Mouse (Mus musculus): ENCODE measurements at regions not wholly inside any gene's neighbourhood (a gene's known extent, or its start where the extent isn't known, plus 50 kb on each side); places are given as distances from the start of the nearest gene placed in this dataset.

GRCm38 (mm10) chr6:16702706-16703411 is 195.4 kb downstream of the Tfec start:
- ATAC-seq (replicated peaks; ENCODE audit: low FRiP score): no peak
- Histone ChIP-seq H3K36me3 (ENCODE audit: control insufficient read depth, insufficient read depth, low read length) (no peaks in the 10 kb centered on the region), H3K9me3 (ENCODE audit: control insufficient read depth, low read length) (no peaks in the 10 kb centered on the region), H3K4me2 (ENCODE audit: low read depth, low read length, severe bottlenecking) (no peak overlapping the region), H3K4me3 (ENCODE audit: low read depth, low read length) (no peak overlapping the region), H3K9ac (ENCODE audit: low read length) (no peak overlapping the region), H3K27ac (ENCODE audit: low read depth, low read length) (no peak overlapping the region), H3K4me1 (replicated peaks; ENCODE audit: control insufficient read depth, insufficient read depth, low read length) (no peaks in the 10 kb centered on the region), H3K27me3 (ENCODE audit: control insufficient read depth, insufficient read depth, low read length) (no peaks in the 10 kb centered on the region)
- DNase-seq (ENCODE audit: low spot score): no peak
- WGBS: 70% methylated on average over 7 of the region's 7 CpGs

GRCm38 (mm10) chr6:16697285-16697684 is 201.0 kb downstream of the Tfec start:
- Histone ChIP-seq H3K4me2 (ENCODE audit: low read depth, low read length, severe bottlenecking) (no peak overlapping the region), H3K4me1 (replicated peaks; ENCODE audit: control insufficient read depth, insufficient read depth, low read length) (peaks cover 2% of the 10 kb centered on the region; the same call in 1 of the 2 replicates), H3K9me3 (ENCODE audit: control insufficient read depth, low read length) (no peaks in the 10 kb centered on the region), H3K27me3 (ENCODE audit: control insufficient read depth, insufficient read depth, low read length) (no peaks in the 10 kb centered on the region), H3K4me3 (ENCODE audit: low read depth, low read length) (no peak overlapping the region), H3K27ac (ENCODE audit: low read depth, low read length) (no peak overlapping the region), H3K36me3 (ENCODE audit: control insufficient read depth, insufficient read depth, low read length) (no peaks in the 10 kb centered on the region), H3K9ac (ENCODE audit: low read length) (no peak overlapping the region)
- DNase-seq (ENCODE audit: low spot score) (no peak), ATAC-seq (replicated peaks; ENCODE audit: low FRiP score) (no peak)
- WGBS: 36% methylated on average over 4 of the region's 4 CpGs

GRCm38 (mm10) chr6:16668004-16668403 is 230.2 kb downstream of the Tfec start:
- Histone ChIP-seq H3K27me3 (ENCODE audit: control insufficient read depth, insufficient read depth, low read length) (no peaks in the 10 kb centered on the region), H3K4me2 (ENCODE audit: low read depth, low read length, severe bottlenecking) (no peak overlapping the region), H3K9me3 (ENCODE audit: control insufficient read depth, low read length) (no peaks in the 10 kb centered on the region), H3K4me3 (ENCODE audit: low read depth, low read length) (no peak overlapping the region), H3K27ac (ENCODE audit: low read depth, low read length) (no peak overlapping the region), H3K4me1 (replicated peaks; ENCODE audit: control insufficient read depth, insufficient read depth, low read length) (no peaks in the 10 kb centered on the region), H3K36me3 (ENCODE audit: control insufficient read depth, insufficient read depth, low read length) (no peaks in the 10 kb centered on the region), H3K9ac (ENCODE audit: low read length) (no peak overlapping the region)
- DNase-seq (ENCODE audit: low spot score) (peak; percentile 55), ATAC-seq (replicated peaks; ENCODE audit: low FRiP score) (peak; percentile 85)
- 2% methylated on average over 2 of the region's 2 CpGs for WGBS

GRCm38 (mm10) chr6:16667241-16667640 is 231.0 kb downstream of the Tfec start:
- ATAC-seq (replicated peaks; ENCODE audit: low FRiP score) (no peak), DNase-seq (ENCODE audit: low spot score) (no peak)

GRCm38 (mm10) chr6:16646269-16646668 is 252.0 kb downstream of the Tfec start:
- Histone ChIP-seq H3K9ac (ENCODE audit: low read length) (no peak overlapping the region), H3K36me3 (ENCODE audit: control insufficient read depth, insufficient read depth, low read length) (no peaks in the 10 kb centered on the region), H3K4me1 (replicated peaks; ENCODE audit: control insufficient read depth, insufficient read depth, low read length) (no peaks in the 10 kb centered on the region), H3K4me2 (ENCODE audit: low read depth, low read length, severe bottlenecking) (no peak overlapping the region), H3K4me3 (ENCODE audit: low read depth, low read length) (no peak overlapping the region), H3K27ac (ENCODE audit: low read depth, low read length) (no peak overlapping the region), H3K9me3 (ENCODE audit: control insufficient read depth, low read length) (no peaks in the 10 kb centered on the region), H3K27me3 (ENCODE audit: control insufficient read depth, insufficient read depth, low read length) (no peaks in the 10 kb centered on the region)
- ATAC-seq (replicated peaks; ENCODE audit: low FRiP score) (no peak), DNase-seq (ENCODE audit: low spot score) (no peak)
- WGBS: 85% methylated on average over 1 of the region's 1 CpGs

More at GRCm38 (mm10) chr6:16667241-16667640, 231.0 kb downstream of the Tfec start:
- no peaks in the 10 kb centered on the region for H3K4me1 ChIP-seq (replicated peaks; ENCODE audit: control insufficient read depth, insufficient read depth, low read length)
- no peak overlapping the region for H3K27ac ChIP-seq (ENCODE audit: low read depth, low read length)
- H3K9ac ChIP-seq (ENCODE audit: low read length): no peak overlapping the region
- WGBS: 48% methylated on average over 6 of the region's 6 CpGs
- no peaks in the 10 kb centered on the region for H3K9me3 ChIP-seq (ENCODE audit: control insufficient read depth, low read length)
- H3K36me3 ChIP-seq (ENCODE audit: control insufficient read depth, insufficient read depth, low read length): no peaks in the 10 kb centered on the region
- H3K4me2 ChIP-seq (ENCODE audit: low read depth, low read length, severe bottlenecking): no peak overlapping the region
- H3K27me3 ChIP-seq (ENCODE audit: control insufficient read depth, insufficient read depth, low read length): no peaks in the 10 kb centered on the region
- H3K4me3 ChIP-seq (ENCODE audit: low read depth, low read length): no peak overlapping the region

- DNase-seq (ENCODE audit: low spot score): no peak
- H3K27me3 ChIP-seq (ENCODE audit: control insufficient read depth, insufficient read depth, low read length): no peaks in the 10 kb centered on the region
Observed at GRCm38 (mm10) chr6:16643519-16643918, 254.7 kb downstream of the Tfec start.

GRCm38 (mm10) chr6:16636736-16637304 is 261.4 kb downstream of the Tfec start:
- Histone ChIP-seq H3K36me3 (ENCODE audit: control insufficient read depth, insufficient read depth, low read length) (no peaks in the 10 kb centered on the region), H3K9me3 (ENCODE audit: control insufficient read depth, low read length) (no peaks in the 10 kb centered on the region), H3K4me2 (ENCODE audit: low read depth, low read length, severe bottlenecking) (no peak overlapping the region), H3K4me3 (ENCODE audit: low read depth, low read length) (no peak overlapping the region), H3K9ac (ENCODE audit: low read length) (no peak overlapping the region), H3K4me1 (replicated peaks; ENCODE audit: control insufficient read depth, insufficient read depth, low read length) (0 out of 2 replicates have a peak, but pooled peaks cover 2% of the 10 kb centered on the region), H3K27me3 (ENCODE audit: control insufficient read depth, insufficient read depth, low read length) (no peaks in the 10 kb centered on the region), H3K27ac (ENCODE audit: low read depth, low read length) (no peak overlapping the region)
- DNase-seq (ENCODE audit: low spot score) (no peak), ATAC-seq (replicated peaks; ENCODE audit: low FRiP score) (no peak)
- 91% methylated on average over 13 of the region's 13 CpGs for WGBS

More at GRCm38 (mm10) chr6:16643519-16643918, 254.7 kb downstream of the Tfec start:
- H3K9ac ChIP-seq (ENCODE audit: low read length): no peak overlapping the region
- no peak overlapping the region for H3K27ac ChIP-seq (ENCODE audit: low read depth, low read length)
- no peak for ATAC-seq (replicated peaks; ENCODE audit: low FRiP score)
- no peaks in the 10 kb centered on the region for H3K9me3 ChIP-seq (ENCODE audit: control insufficient read depth, low read length)
- no peak overlapping the region for H3K4me3 ChIP-seq (ENCODE audit: low read depth, low read length)
- no peaks in the 10 kb centered on the region for H3K4me1 ChIP-seq (replicated peaks; ENCODE audit: control insufficient read depth, insufficient read depth, low read length)
- no peaks in the 10 kb centered on the region for H3K36me3 ChIP-seq (ENCODE audit: control insufficient read depth, insufficient read depth, low read length)
- no peak overlapping the region for H3K4me2 ChIP-seq (ENCODE audit: low read depth, low read length, severe bottlenecking)

GRCm38 (mm10) chr6:16636108-16636507 is 262.1 kb downstream of the Tfec start:
- H3K4me3 ChIP-seq (ENCODE audit: low read depth, low read length): no peak overlapping the region
- H3K9ac ChIP-seq (ENCODE audit: low read length): no peak overlapping the region
- DNase-seq (ENCODE audit: low spot score): no peak
- H3K4me2 ChIP-seq (ENCODE audit: low read depth, low read length, severe bottlenecking): no peak overlapping the region
- H3K9me3 ChIP-seq (ENCODE audit: control insufficient read depth, low read length): no peaks in the 10 kb centered on the region
- H3K27me3 ChIP-seq (ENCODE audit: control insufficient read depth, insufficient read depth, low read length): no peaks in the 10 kb centered on the region
- WGBS: 31% methylated on average over 2 of the region's 2 CpGs
- H3K27ac ChIP-seq (ENCODE audit: low read depth, low read length): no peak overlapping the region
- H3K4me1 ChIP-seq (replicated peaks; ENCODE audit: control insufficient read depth, insufficient read depth, low read length): 0 out of 2 replicates have a peak, but pooled peaks cover 2% of the 10 kb centered on the region
- peak; percentile 51 for ATAC-seq (replicated peaks; ENCODE audit: low FRiP score)
- no peaks in the 10 kb centered on the region for H3K36me3 ChIP-seq (ENCODE audit: control insufficient read depth, insufficient read depth, low read length)
